Mouse (Mus musculus): ENCODE results near the gene Tbc1d4.
A peak's percentile ranks its signal among the peaks of the same experiment; 100 is the strongest.

GRCm38 (mm10) chr14:101617680-101618079 lies 8.7 kb upstream of the Tbc1d4 start:
- no peak for TF ChIP-seq POLR2A (IDR thresholded peaks at IDR 0.05; ENCODE audit: low read depth, low read length)
- no peak for TF ChIP-seq USF1 (IDR thresholded peaks at IDR 0.05; ENCODE audit: low read depth, low read length)
- TF ChIP-seq TBP (conservative IDR thresholded peaks at IDR 0.05; ENCODE audit: low read depth, low read length): no peak
- TF ChIP-seq NRF1 (IDR thresholded peaks at IDR 0.05; ENCODE audit: low read depth, low read length): no peak
- TF ChIP-seq EP300 (IDR thresholded peaks at IDR 0.05; ENCODE audit: low read length): no peak
- no peak for TF ChIP-seq JUND (conservative IDR thresholded peaks at IDR 0.05; ENCODE audit: low read depth, low read length)
- peak in 1 of 2 experiments; percentile 46; a peak in 2 of 4 replicates for TF ChIP-seq CTCF (conservative IDR thresholded peaks at IDR 0.05 in 1 of 2, IDR thresholded peaks at IDR 0.05 in 1 of 2; ENCODE audit: low read depth in 2 of 2, low read length in 2 of 2)

All from CH12.LX (cell line).